Mouse (Mus musculus) adrenal gland, adult 8-10 months (tissue): Measurements from ENCODE around the gene Theg. TPM values are rescaled to one million over a fixed set of nuclear protein-coding genes. Genes with fewer than 3 reads are reported as not detected.

Experiments used
- DNase-seq: peaks from one replicate; pipeline ENCODE4 v3.0.0; 2022
- total RNA-seq, 4 experiments: library from RNA; stranded (reverse); gene quantifications; 2 replicates each; pipeline ENCODE4 v1.2.4; 2022

The Theg gene
- total RNA-seq = not detected

DNA sequence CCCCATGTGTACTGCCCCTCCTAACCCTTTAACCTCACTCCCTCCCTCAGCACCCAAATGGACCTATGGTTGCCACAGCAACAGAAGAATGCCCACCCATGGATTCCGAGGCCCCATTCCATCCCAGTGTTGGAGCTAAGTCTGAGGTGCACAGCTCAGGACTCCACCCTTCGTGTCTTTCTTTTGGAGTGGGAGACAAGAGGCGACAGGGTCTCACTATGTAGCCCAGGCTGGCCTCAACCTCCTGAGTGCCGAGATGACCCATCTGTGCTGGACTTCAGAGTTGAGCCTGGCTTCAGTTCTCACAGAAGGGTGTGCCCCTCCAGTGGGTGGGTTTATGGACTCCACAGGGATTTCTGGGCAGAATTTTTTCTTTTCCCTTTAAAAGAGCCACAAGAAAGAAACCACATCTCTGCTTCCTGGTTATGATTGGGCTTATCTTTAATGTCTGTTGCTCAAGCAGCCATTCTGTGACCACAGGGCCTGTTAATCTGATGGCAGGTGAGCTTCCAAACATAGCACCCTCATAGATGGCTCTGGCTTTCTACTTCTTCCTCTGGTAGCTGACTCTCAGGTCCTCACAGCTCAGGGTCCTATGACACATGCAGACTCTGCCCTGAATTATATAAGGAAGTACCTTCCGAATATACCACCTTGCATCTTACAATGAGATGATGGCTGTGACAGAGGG, at the start of gene Theg:
Gene Theg (minus strand): TSS at position 271 of the 691 bp plus-strand sequence.
- DNase-seq = no peak

DNA sequence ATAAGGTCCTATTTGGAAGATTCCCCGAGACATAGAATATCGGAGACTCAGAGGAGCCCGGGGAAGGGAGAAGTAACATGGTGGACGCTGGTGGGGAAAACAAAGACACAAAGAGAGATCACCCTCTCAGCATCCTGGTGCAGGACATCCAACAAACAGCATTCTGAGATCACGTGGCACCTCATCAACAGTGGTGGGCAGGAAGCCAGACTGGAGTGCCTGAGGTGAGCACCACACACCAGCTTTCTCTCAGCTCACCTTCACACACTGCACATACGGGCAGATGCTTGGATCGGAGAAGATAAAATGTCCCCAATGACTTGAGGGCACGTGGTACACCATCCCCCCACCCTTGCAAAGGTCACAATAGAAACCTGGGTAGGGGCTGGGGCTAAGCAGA, 49.2 kb upstream of the Theg start:
- DNase-seq = no peak

DNA sequence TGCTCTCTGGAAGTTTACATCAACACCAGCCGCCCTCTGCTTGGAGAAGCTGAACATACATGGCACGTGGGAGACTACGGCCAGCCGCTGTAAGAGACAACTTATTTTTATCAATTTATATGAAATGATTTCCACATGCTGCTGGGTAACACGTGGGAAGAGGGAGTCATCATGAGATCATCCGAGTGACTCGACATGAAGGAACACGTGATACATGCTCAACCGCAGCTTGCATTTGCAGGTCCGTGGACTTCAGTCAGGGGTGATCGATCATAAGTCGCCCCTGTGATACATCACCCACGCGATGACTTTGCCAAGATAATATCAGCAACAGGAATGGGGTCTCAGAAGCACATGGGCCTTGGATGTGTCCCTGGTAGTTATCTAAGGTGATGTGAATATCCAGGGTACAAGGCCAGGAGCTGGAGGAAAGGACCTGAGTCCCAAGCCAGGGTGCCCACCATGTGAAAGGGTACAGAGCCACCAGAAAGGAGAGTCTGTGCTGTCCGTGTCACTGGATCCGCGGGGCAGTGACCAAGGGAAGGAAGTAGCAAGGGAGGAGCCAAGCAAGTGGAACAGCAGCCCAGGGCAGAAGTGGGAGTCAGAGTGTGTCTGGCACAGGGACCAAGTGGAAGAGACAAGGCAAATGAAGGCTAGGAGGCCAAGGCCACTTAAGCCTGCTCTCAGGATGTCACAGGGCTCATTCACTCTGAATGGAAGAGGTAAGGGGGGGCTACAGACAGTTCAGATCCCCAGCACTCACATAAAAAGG, 46.1 kb upstream of the Theg start:
- DNase-seq = peak; percentile 41

DNA sequence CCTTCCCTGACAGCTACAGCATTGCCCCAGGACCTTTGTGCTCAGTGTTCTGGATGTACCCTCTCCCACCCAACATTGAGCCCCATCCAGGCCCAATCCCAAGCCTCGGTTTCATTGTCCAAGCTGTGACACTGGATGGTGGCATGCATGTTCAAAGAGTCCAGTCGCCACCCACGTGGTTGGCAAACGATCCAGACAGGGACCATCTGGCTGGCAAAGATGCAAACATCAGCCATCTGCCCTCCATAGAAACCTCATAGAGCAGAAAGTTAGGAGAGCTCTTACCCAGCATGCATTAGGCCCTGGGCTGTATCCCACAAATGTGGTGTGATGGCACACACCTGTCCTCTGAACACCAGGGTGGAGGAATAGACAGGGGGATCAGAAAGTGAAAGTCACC, 44.3 kb upstream of the Theg start:
- no peak for DNase-seq

DNA sequence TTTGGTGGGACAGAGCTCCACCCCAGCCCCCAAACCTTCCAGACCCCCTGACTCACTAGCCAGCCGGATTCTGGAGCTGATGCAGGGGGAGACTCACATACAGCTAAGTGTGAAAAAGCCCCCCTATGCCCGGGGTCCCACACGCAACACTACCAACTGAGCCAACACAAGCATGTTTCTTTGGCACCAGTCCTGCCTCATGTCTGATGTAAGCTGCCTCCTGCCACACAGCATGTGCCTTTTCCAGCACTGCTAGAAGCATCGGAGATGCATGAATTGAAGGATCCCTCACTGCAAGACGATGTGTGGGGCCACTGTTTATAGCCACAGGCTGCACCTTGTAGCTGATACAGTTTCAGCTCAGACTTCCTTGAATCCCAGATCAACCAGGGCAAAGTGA, 41.2 kb upstream of the Theg start:
- DNase-seq = no peak

DNA sequence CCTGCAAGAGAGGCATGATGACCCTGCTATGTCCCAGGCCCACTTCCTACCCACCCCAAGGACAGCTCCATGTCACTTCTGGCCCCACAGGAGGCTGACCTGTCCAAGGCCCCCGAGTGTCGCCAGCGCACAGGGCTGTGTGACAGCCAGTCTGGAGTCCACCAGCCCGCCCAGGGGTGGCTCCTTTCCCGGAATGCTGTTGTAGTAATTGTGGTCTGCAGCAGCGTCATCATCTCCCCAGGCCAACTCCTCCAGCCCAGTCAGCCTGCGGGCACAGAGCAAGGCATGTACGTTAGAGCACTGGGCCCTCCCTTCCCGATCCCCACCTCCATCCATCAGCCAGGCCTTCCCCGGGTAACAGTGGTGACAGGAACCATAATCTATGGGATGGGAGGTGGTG, 39.0 kb upstream of the Theg start:
- no peak for DNase-seq

DNA sequence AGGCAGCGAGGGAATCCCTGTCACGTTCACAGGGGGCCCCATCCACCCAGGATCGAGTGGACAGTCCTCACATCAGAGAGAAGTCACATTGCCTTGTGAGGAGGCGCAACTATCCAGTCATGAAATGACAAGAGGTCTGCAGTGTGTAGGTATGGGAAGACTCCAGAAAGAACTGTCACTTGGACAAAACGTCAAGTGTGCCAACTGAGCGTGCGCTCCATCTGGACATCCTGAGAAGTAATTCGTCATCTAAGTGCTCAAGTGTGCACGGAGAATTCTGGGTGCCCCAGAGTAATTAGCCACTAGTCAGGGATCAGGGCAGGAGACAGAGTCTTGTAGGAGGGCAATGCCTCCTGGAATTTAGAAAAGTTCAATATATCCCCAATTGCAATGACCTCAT, 38.3 kb upstream of the Theg start:
- DNase-seq = no peak

DNA sequence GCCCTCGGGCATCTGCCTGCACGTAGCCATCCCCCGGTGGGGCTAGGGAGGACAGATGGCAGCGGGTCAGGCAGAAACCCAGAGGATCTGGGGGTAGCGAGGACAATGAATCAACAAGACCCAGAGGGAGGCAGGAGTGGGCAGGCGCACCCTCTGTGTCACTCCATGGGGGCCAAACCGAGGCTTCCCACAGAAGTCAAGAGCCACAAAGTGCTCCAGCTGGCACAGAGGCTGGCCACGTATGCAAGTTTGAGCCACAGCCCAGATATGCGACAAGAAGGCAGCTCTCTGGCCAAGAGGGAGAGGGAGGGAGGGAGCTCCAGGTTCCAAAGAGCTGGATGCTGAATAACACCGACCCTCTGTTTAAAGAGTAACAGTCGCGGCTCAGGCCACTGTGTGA, 36.8 kb upstream of the Theg start:
- no peak for DNase-seq

DNA sequence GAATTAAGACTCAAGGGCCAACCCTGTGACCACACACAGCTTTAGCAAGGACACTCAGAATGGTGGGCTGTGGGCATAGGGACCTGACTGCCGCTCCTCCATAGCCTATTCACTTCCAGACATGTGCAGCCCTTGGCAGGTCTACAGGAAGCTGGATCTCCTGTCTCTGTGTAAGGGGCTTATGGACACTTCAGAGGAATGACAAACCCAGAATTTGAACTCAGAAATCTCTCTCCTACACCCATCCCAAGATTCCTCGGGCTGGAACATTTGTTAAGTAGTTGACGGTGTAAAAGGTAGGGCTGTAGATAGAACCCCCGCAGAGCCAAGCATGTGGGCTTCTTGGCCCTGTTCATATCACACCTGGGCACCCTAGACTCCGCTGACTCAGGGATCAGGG, 29.2 kb upstream of the Theg start:
- no peak for DNase-seq

DNA sequence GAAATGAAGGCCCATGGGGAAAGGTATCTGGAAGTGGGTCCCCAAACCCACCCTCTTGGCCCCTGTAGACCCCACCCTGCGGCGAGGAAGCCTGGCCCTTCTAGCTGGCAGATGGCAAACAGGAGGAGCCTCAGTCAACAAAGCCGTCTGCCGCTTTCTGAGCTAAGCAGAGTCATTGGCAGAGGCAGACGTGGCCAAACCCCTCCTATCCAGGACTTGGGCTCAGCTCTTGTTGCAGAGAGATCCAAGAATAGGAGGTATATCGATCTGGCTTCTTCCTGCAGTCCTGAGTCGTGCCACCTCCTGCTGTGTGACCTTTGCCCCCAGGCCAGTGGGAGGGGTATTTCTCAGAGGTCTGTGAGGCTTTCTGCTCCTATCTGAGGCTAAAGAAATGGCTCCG, 28.7 kb upstream of the Theg start:
- no peak for DNase-seq

DNA sequence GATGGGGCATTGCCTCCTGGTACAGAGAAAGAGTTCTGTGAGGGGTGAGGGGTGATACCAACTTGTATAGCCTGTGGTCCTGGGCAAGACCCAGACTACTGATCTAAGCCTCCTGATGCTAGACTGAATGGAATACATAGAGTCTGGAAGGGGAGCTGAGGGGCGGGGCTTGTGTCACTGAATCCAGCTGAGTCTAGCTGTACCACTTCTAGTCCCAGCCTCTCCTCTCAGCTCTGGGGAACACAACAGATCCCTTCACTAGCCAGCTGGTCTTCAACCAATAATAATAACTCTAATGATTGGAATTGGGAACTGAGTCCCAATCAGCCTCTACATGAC, 27.1 kb upstream of the Theg start:
- no peak for DNase-seq

DNA sequence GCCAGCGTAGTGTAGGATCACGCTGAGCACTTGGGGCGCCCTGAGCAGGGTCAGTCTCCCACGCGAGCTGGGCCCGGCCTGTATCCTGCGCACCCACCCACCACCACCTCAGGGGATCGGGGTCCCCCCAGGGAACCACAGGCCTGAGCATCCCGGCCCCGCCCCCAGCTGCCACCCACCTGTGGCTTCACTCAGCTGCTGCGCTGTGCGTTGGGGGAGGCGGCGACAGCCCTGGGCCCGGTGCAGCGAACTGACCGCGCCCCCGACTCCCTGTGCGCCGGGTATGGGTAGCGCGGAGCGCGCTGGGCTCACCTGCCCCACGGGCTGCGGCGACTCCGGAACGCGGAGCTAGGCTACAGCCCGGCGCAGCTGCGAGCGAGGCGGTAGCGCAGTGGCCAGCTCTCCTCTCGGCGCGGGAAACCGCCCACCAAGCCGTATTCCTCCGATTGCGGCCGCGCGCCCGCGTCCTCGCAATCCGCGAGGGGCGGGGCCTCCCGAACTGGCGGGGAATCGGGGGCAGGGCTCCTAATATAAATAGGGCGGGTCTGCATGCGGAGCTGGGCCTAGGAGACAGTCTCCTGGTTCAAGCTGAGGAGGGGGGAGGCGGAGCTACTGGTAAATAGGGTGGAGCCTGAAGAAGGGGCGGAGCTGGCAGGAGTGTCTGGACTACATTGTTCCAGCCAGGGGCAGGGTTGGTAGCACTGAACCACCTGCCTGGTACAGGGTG, 26.6 kb upstream of the Theg start, which contains the start of gene C2cd4c:
Gene C2cd4c (minus strand): TSS at position 448 of the 727 bp plus-strand sequence.
- no peak for DNase-seq

DNA sequence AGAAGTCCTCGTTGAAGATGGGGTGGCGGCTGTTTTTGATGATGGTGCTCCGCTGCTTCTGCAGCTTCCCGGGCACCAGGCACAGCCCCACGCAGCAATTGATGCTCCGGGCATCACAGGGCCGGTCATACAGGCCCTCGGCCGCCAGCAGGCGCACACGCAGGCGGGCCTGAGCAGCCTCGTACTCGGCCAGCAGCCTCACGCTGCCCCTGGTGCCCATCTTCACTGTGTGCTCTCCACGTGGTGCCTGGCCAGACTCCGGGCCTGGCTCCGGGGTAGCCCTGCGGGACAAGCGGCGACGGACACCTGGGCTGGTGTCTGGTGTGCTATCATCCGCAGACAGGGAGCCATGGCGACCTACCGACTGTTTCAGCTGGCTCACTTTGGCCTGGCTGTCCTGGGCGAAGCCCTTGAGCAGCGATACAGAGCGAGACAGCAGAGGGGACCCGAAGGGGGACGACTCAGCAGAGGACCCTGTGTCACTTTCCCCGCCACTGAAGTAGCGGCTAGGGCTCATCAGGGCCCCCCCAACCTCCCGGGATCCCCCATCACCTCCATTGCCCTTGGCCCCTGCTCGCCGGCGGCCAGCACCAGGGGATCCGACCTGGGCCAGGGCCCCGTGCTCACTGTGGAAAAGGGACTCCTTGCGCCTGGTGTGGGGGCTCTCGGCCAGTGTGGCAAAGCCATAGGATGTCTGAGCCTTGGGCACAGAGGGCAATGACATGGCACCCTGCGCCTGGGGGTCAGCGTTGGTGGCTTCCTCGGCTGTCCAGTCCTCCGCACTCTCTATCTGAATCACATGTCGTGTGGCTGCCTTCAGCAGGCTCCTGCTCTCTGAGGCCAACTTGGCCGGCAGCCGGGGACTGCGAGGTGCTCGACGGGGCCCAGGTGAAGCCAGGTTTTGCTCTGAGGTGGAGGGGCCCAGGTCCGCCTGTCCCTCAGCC, 25.3 kb upstream of the Theg start:
- DNase-seq = no peak

DNA sequence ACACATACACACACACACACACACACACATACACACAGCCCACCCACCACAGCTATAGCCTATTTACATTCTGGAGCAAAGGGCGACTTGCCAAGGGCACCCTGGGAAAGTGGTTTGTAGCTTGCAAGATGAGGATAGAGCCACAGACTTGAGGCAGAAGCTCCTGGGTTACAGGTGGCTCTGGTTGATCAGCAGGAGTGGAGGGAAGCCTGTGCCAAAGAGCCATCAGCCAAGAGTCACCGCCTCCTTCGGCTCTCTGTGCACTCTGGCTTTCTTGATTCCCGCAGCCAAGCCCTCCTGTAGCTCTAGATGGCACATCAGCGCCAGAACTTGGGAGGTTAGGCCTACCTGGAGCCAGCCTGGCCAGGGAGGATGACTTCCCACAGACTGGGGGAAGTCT, 24.2 kb upstream of the Theg start:
- no peak for DNase-seq

DNA sequence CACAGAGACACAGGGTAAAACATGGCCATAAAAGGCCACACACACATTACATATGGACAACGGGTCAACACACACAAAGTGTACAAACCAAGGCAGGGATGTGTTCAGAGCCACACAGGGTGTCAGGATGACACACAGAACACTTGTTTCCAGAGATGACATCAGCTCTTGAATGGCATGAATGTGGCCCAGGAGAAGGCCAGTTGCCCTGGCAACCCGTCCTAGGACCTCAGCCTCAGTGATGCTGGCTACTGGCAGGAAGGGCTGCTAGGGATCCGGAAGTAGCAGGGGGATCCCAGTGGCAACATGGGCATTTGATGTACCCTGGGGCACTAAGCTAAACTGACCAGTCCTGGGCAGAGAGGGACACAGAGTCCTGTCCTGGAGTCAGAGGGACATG, 22.1 kb upstream of the Theg start:
- no peak for DNase-seq

DNA sequence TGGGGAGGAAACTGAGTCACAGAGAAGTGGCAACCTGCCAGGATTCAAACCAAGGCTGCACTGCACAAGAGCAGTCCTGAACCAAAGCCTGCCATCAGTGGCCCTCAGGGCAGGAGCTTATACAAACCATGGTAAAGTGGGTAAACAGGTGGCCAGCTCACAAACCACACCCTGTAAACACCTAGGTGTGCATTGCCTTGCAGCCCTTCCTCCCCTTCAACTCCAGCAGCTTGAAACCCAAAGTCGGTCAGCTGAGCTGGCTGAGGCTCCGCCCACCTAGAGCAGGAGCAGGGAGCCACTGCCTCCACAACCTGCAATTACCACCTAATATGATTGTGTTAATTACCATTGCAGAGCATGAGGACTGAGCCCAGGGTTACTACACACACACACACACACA, 20.8 kb upstream of the Theg start:
- DNase-seq = no peak

DNA sequence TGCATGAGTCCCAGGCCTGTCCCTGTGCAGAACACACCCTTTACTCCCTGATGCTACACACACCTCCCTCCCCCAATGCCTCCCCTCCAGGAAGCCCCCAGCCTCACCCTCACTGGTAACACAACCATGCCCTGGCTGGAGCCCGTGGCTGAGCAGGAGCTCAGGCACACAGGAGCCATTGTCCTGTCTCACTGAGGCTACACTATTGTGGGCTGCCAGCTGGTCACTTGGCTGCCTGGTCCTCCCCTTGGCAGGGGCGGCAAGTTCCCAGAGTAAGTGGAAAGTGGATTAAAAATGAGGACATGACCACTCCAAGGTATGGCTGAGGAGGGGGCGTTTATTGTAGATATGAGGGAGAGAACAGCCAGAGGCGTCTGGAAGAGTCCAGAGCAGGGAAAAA, 19.4 kb upstream of the Theg start:
- no peak for DNase-seq

DNA sequence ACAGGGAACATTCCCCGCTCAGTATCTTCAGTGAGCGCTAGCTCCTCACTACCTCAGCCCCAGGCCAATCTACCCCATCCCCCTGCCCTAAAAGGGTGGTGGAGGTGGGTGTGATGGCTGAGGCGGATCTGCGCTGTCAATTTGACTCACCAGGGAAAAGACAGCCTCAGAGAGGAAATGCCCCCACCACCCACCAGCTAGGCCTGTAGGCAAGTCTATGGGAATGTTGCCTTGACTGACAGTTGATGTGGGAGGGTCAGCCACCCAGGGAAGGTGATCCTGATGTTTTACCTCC, 10.8 kb upstream of the Theg start:
- no peak for DNase-seq

DNA sequence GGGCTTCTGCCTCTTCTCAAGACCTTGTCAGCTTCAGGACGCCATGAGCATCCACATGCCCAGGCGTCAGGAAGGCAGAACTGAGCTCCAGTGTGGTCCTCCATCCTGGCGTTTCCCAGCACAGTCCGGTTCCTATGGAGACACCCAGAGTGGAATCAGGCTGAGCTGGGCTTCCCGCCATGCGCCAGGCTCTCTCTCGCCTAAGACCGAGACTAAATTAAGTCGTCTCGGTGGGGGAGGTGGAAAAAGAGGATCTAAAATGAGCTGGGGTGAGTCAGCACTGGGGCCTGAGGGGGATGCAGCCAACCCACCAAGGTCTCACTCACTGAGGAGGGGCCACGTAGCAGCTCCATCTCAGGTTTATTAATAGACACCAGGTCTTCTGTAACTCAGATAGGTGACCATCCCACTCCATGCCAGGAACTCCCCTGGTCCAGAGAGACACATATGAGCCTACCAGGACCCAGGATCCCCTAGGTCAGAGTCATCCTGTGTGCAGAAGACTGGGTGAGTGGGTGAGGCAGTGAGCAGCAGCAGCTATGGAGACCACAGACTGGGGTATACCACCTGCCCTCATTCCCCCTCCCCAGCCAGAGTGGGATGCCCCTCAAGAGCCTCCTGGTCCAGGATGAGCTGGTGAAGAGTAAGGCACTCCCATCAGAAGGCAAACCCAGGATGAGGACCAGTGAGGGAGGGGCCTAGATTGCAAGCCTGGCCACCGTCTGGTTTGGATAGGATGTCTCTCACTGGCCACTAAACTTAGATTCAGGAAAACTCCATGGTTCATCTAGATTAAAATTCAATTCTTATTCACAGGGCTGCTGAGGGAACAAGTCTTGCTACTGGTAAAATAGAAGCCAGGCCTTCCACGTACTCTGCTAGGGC, 10.2 kb upstream of the Theg start:
- no peak for DNase-seq

DNA sequence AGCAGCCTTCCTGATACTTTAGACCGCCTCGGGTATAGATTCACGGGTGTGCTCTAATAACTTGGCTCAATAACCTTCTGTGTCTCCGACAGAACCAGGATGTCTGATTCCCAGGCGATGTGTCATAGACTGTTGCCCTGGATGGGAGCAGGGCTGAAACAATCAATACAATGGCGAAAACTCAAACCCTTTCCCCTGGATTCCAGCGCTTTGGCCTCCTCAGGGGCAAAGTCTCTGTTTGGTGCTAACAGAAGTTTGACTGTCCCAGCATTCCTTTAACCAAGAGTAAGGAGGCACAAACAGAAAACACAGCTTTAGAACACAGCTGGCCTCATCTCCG, 8.4 kb upstream of the Theg start:
- no peak for DNase-seq

DNA sequence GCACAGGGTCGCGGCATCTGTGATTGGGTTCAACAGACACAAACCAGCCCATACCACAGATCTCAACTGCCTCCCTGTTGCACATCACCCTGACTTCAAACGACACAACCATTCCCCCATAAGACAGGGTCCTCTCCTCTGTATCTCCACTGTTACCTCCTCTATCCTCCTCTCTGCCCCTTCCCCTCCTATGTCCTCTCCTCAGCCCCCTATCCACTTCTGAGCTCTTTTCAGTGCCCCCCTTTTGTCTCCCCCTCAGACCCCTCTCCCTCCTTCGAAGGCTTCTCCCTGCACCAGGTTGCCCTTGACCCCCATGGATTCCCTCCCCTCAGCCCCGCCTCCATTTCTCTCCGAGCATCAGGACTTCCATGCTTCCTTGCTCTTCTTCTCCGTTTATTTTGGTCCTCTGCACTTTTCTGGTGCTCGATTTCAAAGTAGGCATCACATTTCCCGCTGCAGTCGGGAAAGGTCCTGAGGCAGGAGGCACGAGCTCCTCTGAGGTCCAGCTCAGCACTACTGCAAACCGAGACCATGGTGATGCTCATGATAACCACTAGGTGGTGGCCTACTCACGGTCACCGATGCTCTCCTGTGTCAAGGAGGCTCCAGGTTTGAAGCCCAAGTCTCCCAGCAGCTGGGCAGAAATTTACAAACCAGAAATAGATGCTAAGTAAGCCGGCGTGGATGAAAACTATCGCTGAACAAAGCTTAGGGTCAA, 7.9 kb upstream of the Theg start:
- DNase-seq = peak; percentile 31
